Mouse (Mus musculus) hindbrain, postnatal 0 days (tissue): ENCODE measurements at regions not wholly inside any gene's neighbourhood (a gene's known extent, or its start where the extent isn't known, plus 50 kb on each side); places are given as distances from the start of the nearest gene placed in this dataset.

ENCODE experiments used
- ATAC-seq: fragments of 200-750 bp; cut with Nextera tagmentation; 2 replicates; pipeline ENCODE4 v1.8.0; 2017; ENCODE audit warnings: mild to moderate bottlenecking, moderate TSS enrichment, moderate library complexity
- DNase-seq: peaks from one replicate; pipeline ENCODE4 v3.0.0-alpha.2; 2015; ENCODE audit warnings: low spot score
- H3K27ac ChIP-seq: fragments of 300-500 bp; sonication (generic); 2 replicates; pipeline ENCODE4 v1.5.1; 2014; ENCODE audit warnings: mild to moderate bottlenecking
- H3K27me3 ChIP-seq: fragments of 300-500 bp; sonication (generic); 2 replicates; pipeline ENCODE4 v1.6.1; 2014; ENCODE audit warnings: low read length, mixed read lengths; ENCODE audit not compliant: insufficient read depth
- H3K36me3 ChIP-seq: fragments of 300-500 bp; sonication (generic); 2 replicates; pipeline ENCODE4 v1.6.1; 2014; ENCODE audit warnings: low read length, mixed read lengths; ENCODE audit not compliant: insufficient read depth
- H3K4me1 ChIP-seq: fragments of 300-500 bp; sonication (generic); 2 replicates; pipeline ENCODE4 v1.6.1; 2014; ENCODE audit warnings: antibody characterized with exemption, low read length, mixed read lengths; ENCODE audit not compliant: insufficient read depth
- H3K4me2 ChIP-seq: fragments of 300-500 bp; sonication (generic); 2 replicates; pipeline ENCODE4 v1.6.1; 2014; ENCODE audit warnings: low read depth, mild to moderate bottlenecking, low read length, moderate library complexity, mixed read lengths
- H3K4me3 ChIP-seq: fragments of 300-500 bp; sonication (generic); 2 replicates; pipeline ENCODE4 v1.5.1; 2014; ENCODE audit warnings: low read length
- H3K9ac ChIP-seq: fragments of 300-500 bp; sonication (generic); replicated peaks from 2 replicates; pipeline ENCODE4 v1.6.1; 2014; ENCODE audit warnings: mild to moderate bottlenecking, low read length, moderate library complexity, mixed read lengths
- H3K9me3 ChIP-seq: fragments of 300-500 bp; sonication (generic); 2 replicates; pipeline ENCODE4 v1.6.1; 2016; ENCODE audit warnings: low read length, mixed read lengths
- CTCF ChIP-seq: IDR thresholded peaks from 2 replicates; pipeline ENCODE4 v1.5.1; 2016; ENCODE audit warnings: antibody characterized with exemption, control low read depth, low read depth
- WGBS: fragments of 180-500 bp; shearing (Covaris S2); extraction: QIAGEN DNeasy Blood & Tissue Kit; methylation state at CpG from one replicate; pipeline ENCODE4 v1.1.7; 2014; 5-methylcytosine and 5-hydroxymethylcytosine counted together

- Histone ChIP-seq H3K36me3 (no peaks in the 10 kb centered on the region), H3K27ac (no peak overlapping the region), H3K4me3 (no peak overlapping the region), H3K9me3 (no peaks in the 10 kb centered on the region), H3K9ac (no peak overlapping the region), H3K4me1 (no peaks in the 10 kb centered on the region), H3K27me3 (no peaks in the 10 kb centered on the region), H3K4me2 (no peak overlapping the region)
- WGBS: 23% methylated on average over 1 of the region's 1 CpGs
- peak; percentile 47 for TF ChIP-seq CTCF
- DNase-seq: peak; percentile 28
- no peak for ATAC-seq
These were observed 61.8 kb upstream of the Gm6812 start for GRCm38 (mm10) chrX:68954687-68955086.

DNA sequence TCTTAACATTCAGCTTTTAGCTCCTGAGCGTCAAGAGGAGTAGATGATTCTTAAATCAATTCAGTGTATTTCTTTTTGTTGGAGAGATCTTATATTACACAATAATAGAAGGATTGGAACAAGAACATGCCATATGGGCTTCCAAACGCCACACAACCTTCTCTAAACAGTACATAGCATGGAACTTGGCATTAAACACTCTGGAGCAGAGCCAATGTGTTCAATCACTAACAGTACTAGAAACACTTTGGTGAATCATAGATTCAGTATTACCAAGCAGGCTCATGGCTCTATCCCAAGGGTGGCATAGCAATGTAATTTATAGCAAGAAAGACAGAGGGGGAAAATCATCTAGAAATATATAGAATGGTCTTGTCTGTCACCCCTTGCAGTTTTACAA lies 60.4 kb upstream of the Gm6812 start:
- H3K4me2 ChIP-seq: no peak overlapping the region
- H3K4me3 ChIP-seq: no peak overlapping the region
- H3K27me3 ChIP-seq: no peaks in the 10 kb centered on the region
- no peaks in the 10 kb centered on the region for H3K4me1 ChIP-seq
- peak; percentile 7 for DNase-seq
- no peak overlapping the region for H3K27ac ChIP-seq
- no peak for ATAC-seq
- H3K36me3 ChIP-seq: no peaks in the 10 kb centered on the region
- H3K9me3 ChIP-seq: no peaks in the 10 kb centered on the region
- TF ChIP-seq CTCF: no peak
- WGBS: 55% methylated on average over 2 of the region's 2 CpGs
- H3K9ac ChIP-seq: no peak overlapping the region

DNA sequence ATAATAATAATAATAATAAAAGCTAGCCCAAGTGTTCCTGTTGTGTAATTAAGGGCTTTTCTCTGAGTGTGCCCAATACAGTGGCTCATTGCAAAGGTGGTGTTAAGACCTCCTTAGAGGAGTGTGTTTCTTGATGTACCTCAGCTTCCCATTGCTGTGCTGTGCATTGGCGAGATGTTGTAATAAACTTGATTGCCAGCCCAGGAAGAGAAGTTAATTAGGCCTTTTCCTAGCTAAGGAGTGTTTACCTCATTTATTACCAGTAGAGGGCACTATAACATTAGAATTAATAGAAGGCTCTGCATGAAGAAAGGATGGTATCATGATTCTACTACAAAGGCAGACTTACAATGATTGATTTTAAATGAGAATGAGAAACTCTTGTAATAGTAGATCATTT lies 57.9 kb upstream of the Gm6812 start:
- Histone ChIP-seq H3K4me3 (no peak overlapping the region), H3K4me2 (no peak overlapping the region), H3K27me3 (no peaks in the 10 kb centered on the region), H3K36me3 (no peaks in the 10 kb centered on the region), H3K9me3 (no peaks in the 10 kb centered on the region), H3K9ac (no peak overlapping the region), H3K27ac (no peak overlapping the region), H3K4me1 (no peaks in the 10 kb centered on the region)
- WGBS: 14% methylated on average over 1 of the region's 1 CpGs
- ATAC-seq (peak; percentile 68), DNase-seq (peak; percentile 65)
- peak; percentile 60 for TF ChIP-seq CTCF

DNA sequence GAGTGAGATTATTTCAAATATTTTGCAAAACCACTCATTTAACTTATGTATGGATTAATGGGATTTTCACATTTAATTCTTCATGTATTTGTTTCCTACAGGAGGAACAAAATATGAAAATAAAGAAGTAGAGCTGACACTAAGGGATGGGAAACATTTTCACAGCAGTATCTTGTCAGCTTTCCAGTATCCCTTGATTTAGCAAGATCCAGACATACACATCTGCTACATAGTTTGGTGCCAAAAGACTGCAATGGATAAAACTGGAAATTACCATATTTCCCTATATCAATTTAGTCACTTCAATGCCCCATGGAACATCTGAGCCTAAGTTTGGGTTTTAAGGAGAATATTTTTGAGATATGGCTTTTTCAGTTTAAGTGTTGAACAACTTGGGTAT lies 52.9 kb upstream of the Gm6812 start:
- Histone ChIP-seq H3K27me3 (no peaks in the 10 kb centered on the region), H3K36me3 (no peaks in the 10 kb centered on the region)
- peak; percentile 19 for DNase-seq

More for the DNA sequence above, 52.9 kb upstream of the Gm6812 start:
- H3K27ac ChIP-seq: no peak overlapping the region
- H3K4me3 ChIP-seq: no peak overlapping the region
- no peak for ATAC-seq
- H3K9ac ChIP-seq: no peak overlapping the region
- no peak for TF ChIP-seq CTCF
- no peak overlapping the region for H3K4me2 ChIP-seq
- no peaks in the 10 kb centered on the region for H3K4me1 ChIP-seq
- H3K9me3 ChIP-seq: no peaks in the 10 kb centered on the region
